Mouse (Mus musculus) stomach, postnatal 0 days (tissue): ENCODE measurements around the gene Plekha5.

Source experiments
- CTCF ChIP-seq: IDR thresholded peaks from 2 replicates; pipeline ENCODE4 v1.5.1; 2016; ENCODE audit warnings: antibody characterized with exemption, low read depth, mild to moderate bottlenecking, moderate library complexity
- EP300 ChIP-seq: optimal IDR thresholded peaks from 2 replicates; pipeline ENCODE3; 2016; ENCODE audit warnings: antibody characterized with exemption

GRCm38 (mm10) chr6:140411996-140412395 is 11.9 kb upstream of the Plekha5 start:
- TF ChIP-seq EP300 = no peak
- TF ChIP-seq CTCF = no peak
